Mouse (Mus musculus) liver, embryonic 14.5 days (tissue): ENCODE results near the gene Alkbh3.

Source experiments
- CTCF ChIP-seq: IDR thresholded peaks from 2 replicates; pipeline ENCODE4 v1.5.1; 2016; ENCODE audit warnings: antibody characterized with exemption, low read depth, control low read depth
- EP300 ChIP-seq: IDR thresholded peaks from 2 replicates; pipeline ENCODE4 v1.6.1; 2016; ENCODE audit warnings: antibody characterized with exemption, low read depth

DNA sequence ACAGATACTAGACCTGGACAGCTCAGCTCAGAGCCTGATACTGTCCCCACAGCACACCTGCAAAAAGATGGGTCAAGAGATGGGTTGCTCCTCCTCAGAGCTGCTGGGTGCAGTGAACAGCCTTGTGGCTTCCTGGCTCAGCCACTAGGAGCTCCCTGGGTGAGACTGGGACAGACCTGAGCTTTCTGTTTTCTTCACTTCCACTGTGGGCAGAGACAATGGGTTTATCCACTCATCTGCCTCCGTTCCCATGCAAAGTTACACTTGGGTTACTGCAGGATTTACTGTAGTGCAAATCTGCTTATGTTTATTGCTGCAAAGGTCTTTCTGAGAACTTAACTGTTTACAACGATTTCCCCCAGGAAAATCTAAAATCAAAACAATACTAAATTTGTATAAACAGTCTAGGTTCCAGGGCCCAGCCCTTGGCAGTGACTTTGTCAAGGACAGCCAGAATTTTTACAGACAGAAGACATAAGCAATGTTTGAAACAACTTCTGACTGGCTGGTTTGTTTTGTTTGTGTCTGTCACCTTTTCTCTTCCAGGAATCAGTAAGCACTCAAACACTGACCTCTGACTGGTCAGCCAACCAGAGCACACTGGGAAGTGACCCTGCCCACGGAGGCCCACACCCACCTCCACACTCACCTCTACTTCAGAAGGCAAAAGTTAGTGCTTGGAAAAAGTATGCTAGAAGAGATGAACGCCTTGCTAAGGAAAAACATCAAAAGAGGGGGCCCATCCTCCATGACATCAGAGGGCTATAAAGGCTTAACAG lies 28.0 kb downstream of the Alkbh3 start:
- no peak for TF ChIP-seq CTCF
- no peak for TF ChIP-seq EP300
